Mouse (Mus musculus): ENCODE results near the gene Lhx2.

The Lhx2 gene

GRCm38 (mm10) chr2:38347811-38348551 lies 8.9 kb downstream of the Lhx2 start:
- DNase-seq = no peak

- no peak for DNase-seq
These were observed 9.8 kb downstream of the Lhx2 start for GRCm38 (mm10) chr2:38348660-38349420.

- DNase-seq = no peak
These were observed 10.6 kb downstream of the Lhx2 start for GRCm38 (mm10) chr2:38349447-38350350.

- DNase-seq = no peak
These were observed 11.3 kb downstream of the Lhx2 start for GRCm38 (mm10) chr2:38350386-38350785.

GRCm38 (mm10) chr2:38350796-38351195 lies 11.7 kb downstream of the Lhx2 start:
- DNase-seq = peak; percentile 90

- no peak for DNase-seq
These were observed 12.7 kb downstream of the Lhx2 start for GRCm38 (mm10) chr2:38351641-38352320.

- no peak for DNase-seq
These were observed 13.4 kb downstream of the Lhx2 start for GRCm38 (mm10) chr2:38352321-38353007.

- no peak for DNase-seq
These were observed 13.9 kb downstream of the Lhx2 start for GRCm38 (mm10) chr2:38353008-38353379.

GRCm38 (mm10) chr2:38353664-38354063 lies 14.6 kb downstream of the Lhx2 start:
- DNase-seq = no peak

- DNase-seq = no peak
These were observed 15.2 kb downstream of the Lhx2 start for GRCm38 (mm10) chr2:38354179-38354716.

- no peak for DNase-seq
These were observed 15.8 kb downstream of the Lhx2 start for GRCm38 (mm10) chr2:38354717-38355510.

GRCm38 (mm10) chr2:38355731-38356427 lies 16.8 kb downstream of the Lhx2 start:
- DNase-seq = no peak

GRCm38 (mm10) chr2:38356428-38357260 lies 17.6 kb downstream of the Lhx2 start:
- no peak for DNase-seq

- DNase-seq = no peak
These were observed 18.5 kb downstream of the Lhx2 start for GRCm38 (mm10) chr2:38357294-38358246.

- DNase-seq = no peak
These were observed 19.5 kb downstream of the Lhx2 start for GRCm38 (mm10) chr2:38358611-38359010.

GRCm38 (mm10) chr2:38359186-38359585 lies 20.1 kb downstream of the Lhx2 start:
- no peak for DNase-seq

- DNase-seq = no peak
These were observed 20.7 kb downstream of the Lhx2 start for GRCm38 (mm10) chr2:38359811-38360210.

GRCm38 (mm10) chr2:38366222-38366621 lies 27.1 kb downstream of the Lhx2 start:
- DNase-seq = no peak

Data from layer of hippocampus, adult 9-11 months (tissue).